ENCODE assay signal across 8 mouse cellular contexts in genomic region chr5:100424252-100424651, GRCm38 (mm10). TPM values are rescaled to one million over a fixed set of nuclear protein-coding genes. Genes with fewer than 3 reads are reported as not detected.
DNase-seq lines count a peak whose midpoint lies in the region; ATAC-seq lines count a peak whose summit lies in the region.

No protein-coding gene starts in this region.

- no peak overlapping the region for H3K27ac ChIP-seq in intestine, embryonic 15.5 days
- no peak overlapping the region for H3K27ac ChIP-seq in neural tube, embryonic 13.5 days (replicated peaks)

- no peak for ATAC-seq in megakaryocyte, adult 5-6 weeks (ENCODE audit: poor library complexity, severe bottlenecking)
- ATAC-seq in intestine, embryonic 15.5 days, result no peak
- no peak for ATAC-seq in neural tube, embryonic 13.5 days (ENCODE audit: low read depth)

- H3K9ac ChIP-seq in intestine, embryonic 15.5 days, result no peak overlapping the region
- no peak overlapping the region for H3K9ac ChIP-seq in neural tube, embryonic 13.5 days

- peak; percentile 35 for DNase-seq in heart, adult 11 months
- DNase-seq in heart, postnatal 25 days (ENCODE audit: low spot score), result no peak
- no peak for DNase-seq in adrenal gland, adult 18-20 months (ENCODE audit: low spot score in 2 of 2)
- no peak for DNase-seq in layer of hippocampus, adult 9-10 months (ENCODE audit: low spot score)

- H3K4me3 ChIP-seq in megakaryocyte, embryonic 14.5 days (replicated peaks), result peak overlapping the region; percentile 33
- H3K4me3 ChIP-seq in intestine, embryonic 15.5 days (replicated peaks), result 0 out of 2 replicates have a peak overlapping the region, but pooled peaks have one; percentile 6
- H3K4me3 ChIP-seq in neural tube, embryonic 13.5 days, result no peak overlapping the region; the same call in 1 of the 2 replicates

- 82% methylated on average over 3 of the region's 3 CpGs for WGBS in intestine, embryonic 15.5 days
- 88% methylated on average over 3 of the region's 3 CpGs for WGBS in neural tube, embryonic 13.5 days

- H3K4me2 ChIP-seq in intestine, embryonic 15.5 days (replicated peaks), result peak overlapping the region; percentile 70
- peak overlapping the region; percentile 13; the same call in 1 of the 2 replicates for H3K4me2 ChIP-seq in neural tube, embryonic 13.5 days

- H3K36me3 ChIP-seq in megakaryocyte, embryonic 14.5 days (replicated peaks; ENCODE audit: low read length), result peaks cover 78% of the 10 kb centered on the region
- H3K36me3 ChIP-seq in intestine, embryonic 15.5 days, result peaks cover 23% of the 10 kb centered on the region
- H3K36me3 ChIP-seq in neural tube, embryonic 13.5 days, result peaks cover 82% of the 10 kb centered on the region

- peaks cover 80% of the 10 kb centered on the region for H3K4me1 ChIP-seq in megakaryocyte, embryonic 14.5 days
- H3K4me1 ChIP-seq in intestine, embryonic 15.5 days (replicated peaks), result peaks cover 33% of the 10 kb centered on the region
- peaks cover 64% of the 10 kb centered on the region for H3K4me1 ChIP-seq in neural tube, embryonic 13.5 days (replicated peaks)

- no peaks in the 10 kb centered on the region for H3K27me3 ChIP-seq in megakaryocyte, embryonic 14.5 days (replicated peaks)
- H3K27me3 ChIP-seq in intestine, embryonic 15.5 days (replicated peaks), result no peaks in the 10 kb centered on the region
- no peaks in the 10 kb centered on the region for H3K27me3 ChIP-seq in neural tube, embryonic 13.5 days

- intact Hi-C loops in heart, postnatal 25 days (cut with DNase I), result loop anchor here (10.0 kb wide), 1 partner anchor 449 kb away; the partner anchor contains the start of genes 4930524J08Rik and Hnrnpd

- no peaks in the 10 kb centered on the region for H3K9me3 ChIP-seq in megakaryocyte, embryonic 14.5 days
- H3K9me3 ChIP-seq in intestine, embryonic 15.5 days, result no peaks in the 10 kb centered on the region
- no peaks in the 10 kb centered on the region for H3K9me3 ChIP-seq in neural tube, embryonic 13.5 days

RNA-seq across cellular contexts. Expression of gene Sec31a, which starts 8.2 kb away (rescaled TPM):
- total RNA-seq in heart, postnatal 25 days (2021), result 100 to 1,000 TPM; 111 to 116 TPM
- polyA plus RNA-seq in megakaryocyte, embryonic 14.5 days (2012; ENCODE audit: insufficient read depth, low replicate concordance), result 77.8 and 120 TPM in 2 replicates
- total RNA-seq in megakaryocyte, adult 5-6 weeks (2015), result 99.2 and 106 TPM in 2 replicates
- 101 and 106 TPM in 2 replicates for total RNA-seq in megakaryocyte, adult 5-6 weeks (2017)
- polyA plus RNA-seq in intestine, embryonic 15.5 days (2015; fragmentation: Nextera tagmentation; extraction: Ambion mirVana), result 179 and 181 TPM in 2 replicates
- 106 and 118 TPM in 2 replicates for polyA plus RNA-seq in neural tube, embryonic 13.5 days (2015; fragmentation: Nextera tagmentation; extraction: Ambion mirVana)
- 100 to 1,000 TPM; 157 to 164 TPM for total RNA-seq in adrenal gland, adult 18-20 months (2021)
